Mouse (Mus musculus): ENCODE results near the gene Ssb. TPM values are rescaled to one million over a fixed set of nuclear protein-coding genes. Genes with fewer than 3 reads are reported as not detected.

Gene Ssb
- polyA plus RNA-seq, 1 experiment from 2014 or later = 185 TPM

GRCm38 (mm10) chr2:69912801-69913200 is 51.4 kb downstream of the Ssb start:
- H3K4me3 ChIP-seq (ENCODE audit: low read depth, low read length) = no peak overlapping the region
- no peaks in the 10 kb centered on the region for H3K27me3 ChIP-seq (replicated peaks; ENCODE audit: insufficient read depth, low read length)
- no peak overlapping the region for H3K4me2 ChIP-seq (replicated peaks; ENCODE audit: low read depth, low read length)
- DNase-seq (ENCODE audit: low spot score) = no peak
- peaks cover 5% of the 10 kb centered on the region; the same call in 1 of the 2 replicates for H3K36me3 ChIP-seq (ENCODE audit: insufficient read depth, low read length)
- H3K27ac ChIP-seq (ENCODE audit: low read length) = no peak overlapping the region
- H3K4me1 ChIP-seq (ENCODE audit: insufficient read depth, low read depth, low read length) = no peaks in the 10 kb centered on the region
- 67% methylated on average over 2 of the region's 2 CpGs for WGBS
- H3K9ac ChIP-seq (replicated peaks; ENCODE audit: low read depth) = no peak overlapping the region
- H3K9me3 ChIP-seq (ENCODE audit: low read length) = no peaks in the 10 kb centered on the region
- ATAC-seq = no peak
- TF ChIP-seq EP300 (IDR thresholded peaks at IDR 0.05) (no peak), CTCF (IDR thresholded peaks at IDR 0.05) (no peak)

DNA sequence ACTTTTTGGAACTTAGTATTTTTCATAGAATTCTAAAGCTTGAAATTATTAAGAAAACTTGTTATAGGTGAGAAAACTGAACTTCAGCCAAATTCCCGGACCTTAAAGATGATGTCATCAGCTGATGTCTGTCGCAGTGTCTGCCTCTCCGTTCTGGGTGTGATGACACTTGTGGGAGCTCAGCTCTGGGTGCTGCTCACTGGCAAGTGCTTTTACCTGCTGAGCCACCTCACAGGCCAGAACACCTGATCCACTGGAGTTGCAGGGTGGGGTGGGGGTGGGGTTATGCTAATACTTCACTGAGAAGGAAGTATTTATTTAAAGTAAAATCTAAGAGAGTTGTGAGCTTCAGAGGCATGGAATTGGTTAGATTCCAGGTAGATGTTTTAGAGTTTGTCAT is 55.9 kb downstream of the Ssb start:
- no peak overlapping the region for H3K4me3 ChIP-seq (ENCODE audit: low read depth, low read length)
- TF ChIP-seq CTCF (IDR thresholded peaks at IDR 0.05) (no peak), EP300 (IDR thresholded peaks at IDR 0.05) (no peak)
- no peaks in the 10 kb centered on the region for H3K27me3 ChIP-seq (replicated peaks; ENCODE audit: insufficient read depth, low read length)
- peak; percentile 9 for DNase-seq (ENCODE audit: low spot score)
- H3K9ac ChIP-seq (replicated peaks; ENCODE audit: low read depth) = no peak overlapping the region
- H3K27ac ChIP-seq (ENCODE audit: low read length) = no peak overlapping the region
- H3K9me3 ChIP-seq (ENCODE audit: low read length) = no peaks in the 10 kb centered on the region
- no peaks in the 10 kb centered on the region for H3K4me1 ChIP-seq (ENCODE audit: insufficient read depth, low read depth, low read length)
- no peak overlapping the region for H3K4me2 ChIP-seq (replicated peaks; ENCODE audit: low read depth, low read length)
- H3K36me3 ChIP-seq (ENCODE audit: insufficient read depth, low read length) = peaks cover 5% of the 10 kb centered on the region
- 52% methylated on average over 3 of the region's 3 CpGs for WGBS
- peak; percentile 59 for ATAC-seq

Other genes starting within 250 kb of the Ssb start
- 13.4 and 13.9 TPM in 2 replicates for gene Bbs5, start 214.4 kb upstream of the Ssb start, polyA plus RNA-seq (2015; fragmentation: Nextera tagmentation; extraction: Ambion mirVana)
- gene Klhl41, start 191.4 kb upstream of the Ssb start, polyA plus RNA-seq (2015; fragmentation: Nextera tagmentation; extraction: Ambion mirVana) = 0.45 and 0.83 TPM in 2 replicates
- 5.4 and 6.2 TPM in 2 replicates for gene Fastkd1, start 148.0 kb upstream of the Ssb start, polyA plus RNA-seq (2015; fragmentation: Nextera tagmentation; extraction: Ambion mirVana)
- 95.1 and 96.5 TPM in 2 replicates for gene Ppig, start 139.0 kb upstream of the Ssb start, polyA plus RNA-seq (2015; fragmentation: Nextera tagmentation; extraction: Ambion mirVana)
- gene Ccdc173, start 72.0 kb upstream of the Ssb start, polyA plus RNA-seq (2015; fragmentation: Nextera tagmentation; extraction: Ambion mirVana) = 2.3 and 2.5 TPM in 2 replicates
- gene Phospho2, start 71.9 kb upstream of the Ssb start, polyA plus RNA-seq (2015; fragmentation: Nextera tagmentation; extraction: Ambion mirVana) = 20.3 and 20.8 TPM in 2 replicates
- gene Klhl23, start 39.6 kb upstream of the Ssb start, polyA plus RNA-seq (2015; fragmentation: Nextera tagmentation; extraction: Ambion mirVana) = 29.6 and 30.3 TPM in 2 replicates
- 24.1 and 25.6 TPM in 2 replicates for gene Mettl5, start 24.1 kb downstream of the Ssb start, polyA plus RNA-seq (2015; fragmentation: Nextera tagmentation; extraction: Ambion mirVana)
- 9.9 and 10.4 TPM in 2 replicates for gene Ubr3, start 35.7 kb downstream of the Ssb start, polyA plus RNA-seq (2015; fragmentation: Nextera tagmentation; extraction: Ambion mirVana)
- 0.25 and 0.36 TPM in 2 replicates for gene Myo3b, start 177.6 kb downstream of the Ssb start, polyA plus RNA-seq (2015; fragmentation: Nextera tagmentation; extraction: Ambion mirVana)